Mouse (Mus musculus): ENCODE measurements around the gene Smug1. TPM values are rescaled to one million over a fixed set of nuclear protein-coding genes. Genes with fewer than 3 reads are reported as not detected.

The Smug1 gene
- polyA plus RNA-seq (2016; fragmentation: Nextera tagmentation; extraction: Ambion mirVana) = 21.7 and 21.8 TPM in 2 replicates

DNA sequence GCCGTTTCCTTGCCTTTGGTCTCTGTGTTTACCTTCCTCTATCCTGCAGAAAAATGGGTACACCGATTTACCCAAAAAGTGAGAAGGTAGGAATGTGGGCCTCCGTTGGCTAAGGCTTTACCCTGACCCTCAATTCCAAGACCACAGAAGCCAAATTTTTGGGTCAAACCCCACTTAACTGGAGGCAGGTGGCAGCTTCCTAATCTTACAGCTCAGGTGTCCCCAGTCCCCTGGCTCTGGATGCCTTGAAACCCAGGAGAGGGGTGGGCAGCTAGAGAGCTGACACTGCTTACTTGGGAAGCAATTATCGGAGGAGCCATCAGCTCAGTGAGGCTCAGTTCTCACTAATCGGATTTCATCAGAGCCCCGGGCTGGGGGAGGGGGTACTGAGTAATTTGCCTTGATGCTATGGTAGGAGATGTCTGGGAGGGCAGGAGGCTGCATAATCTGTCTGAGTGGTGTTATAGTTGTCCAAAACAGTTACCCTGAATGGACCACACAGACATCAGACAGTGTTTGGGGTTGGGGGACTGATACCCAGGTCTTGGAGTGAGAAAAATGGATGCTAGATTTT lies at the start of gene Smug1:
Smug1 (minus strand) TSS at position 51 of the 574 bp plus-strand sequence.
- Histone ChIP-seq H3K27ac (no peak within 1 kb of the TSS), H3K4me3 (no peak within 1 kb of the TSS), H3K9me3 (no peaks in the 10 kb centered on the region), H3K36me3 (replicated peaks) (no peaks in the 10 kb centered on the region), H3K4me1 (peaks cover 61% of the 10 kb centered on the region), H3K27me3 (ENCODE audit: poor library complexity, severe bottlenecking) (peaks cover 81% of the 10 kb centered on the region)
- no peak for DNase-seq (ENCODE audit: extremely low spot score, low spot score)
- 24% methylated on average over 6 of the region's 6 CpGs for WGBS

DNA sequence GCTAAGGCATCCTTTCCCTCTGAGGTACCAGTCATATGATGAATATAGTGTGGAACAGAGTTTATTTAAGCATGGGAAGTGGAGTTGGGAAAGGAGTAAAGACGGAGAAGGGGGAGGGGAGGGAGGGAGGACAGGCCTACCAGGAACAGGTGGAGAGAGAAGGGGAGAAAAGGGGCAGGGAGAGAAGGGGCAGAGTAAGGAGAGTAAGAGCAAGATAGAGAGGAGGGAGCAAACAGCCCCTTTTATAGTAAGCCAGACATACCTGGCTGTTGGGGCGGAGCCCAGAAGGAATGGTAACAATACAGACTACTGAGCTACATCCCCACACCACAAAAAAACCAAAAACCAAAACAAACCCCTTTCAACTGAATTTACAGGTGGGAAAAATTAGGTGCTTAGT lies 49.2 kb upstream of the Smug1 start:
- no peak for DNase-seq (ENCODE audit: extremely low spot score, low spot score)
- H3K27me3 ChIP-seq (ENCODE audit: poor library complexity, severe bottlenecking) = no peaks in the 10 kb centered on the region
- WGBS = 8% methylated on average over 2 of the region's 2 CpGs
- H3K9me3 ChIP-seq = no peaks in the 10 kb centered on the region
- peak overlapping the region; percentile 92 for H3K27ac ChIP-seq
- peak overlapping the region; percentile 52 for H3K4me3 ChIP-seq
- H3K36me3 ChIP-seq (replicated peaks) = peaks cover 48% of the 10 kb centered on the region
- peaks cover 51% of the 10 kb centered on the region for H3K4me1 ChIP-seq

DNA sequence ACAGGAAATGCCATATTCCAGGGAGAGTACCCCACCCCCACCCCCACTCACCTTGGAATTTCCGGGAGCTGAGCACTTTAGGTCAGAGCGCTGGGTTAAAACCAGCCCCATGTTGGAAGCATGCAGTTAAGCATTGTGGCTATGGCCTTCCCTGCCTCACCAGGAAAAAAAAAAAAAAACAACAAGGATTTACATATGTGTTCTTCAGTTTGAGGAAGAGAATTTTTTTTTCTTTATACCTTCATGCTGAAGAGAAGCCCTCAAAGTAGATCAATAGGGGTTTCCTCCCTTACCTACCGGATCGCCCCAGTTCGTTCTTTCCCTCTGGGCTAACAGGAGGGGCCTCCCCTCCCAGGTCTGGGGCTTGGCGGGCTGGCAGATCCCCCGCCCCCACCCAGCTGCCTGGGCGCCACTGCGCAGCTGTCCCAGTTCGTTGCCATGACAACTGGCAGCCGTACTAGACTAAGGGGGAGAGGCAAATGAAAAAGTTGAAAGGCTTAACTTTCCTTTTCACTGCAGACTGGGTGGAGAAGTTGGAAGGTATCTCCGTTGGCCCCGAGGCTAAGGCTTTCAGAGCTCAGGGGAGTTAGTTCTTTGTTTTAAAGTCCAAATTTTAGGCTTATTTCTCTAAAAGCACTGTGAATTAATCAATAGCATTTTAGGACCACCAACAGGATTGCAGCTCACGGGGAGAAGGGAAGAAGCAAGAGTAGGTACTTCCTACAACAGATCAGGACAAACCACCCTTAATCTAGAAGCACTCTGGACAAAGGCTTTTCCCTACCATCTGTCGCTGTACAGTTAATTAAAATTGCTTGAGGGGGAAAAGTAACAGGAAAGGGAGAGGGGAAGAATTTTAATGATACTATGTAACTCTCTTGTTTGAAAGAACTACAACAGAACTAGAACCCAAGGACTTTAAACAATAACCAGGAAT lies 48.3 kb upstream of the Smug1 start:
- WGBS = under 1% methylated on average over 15 of the region's 15 CpGs
- H3K4me1 ChIP-seq = peaks cover 51% of the 10 kb centered on the region
- no peaks in the 10 kb centered on the region for H3K27me3 ChIP-seq (ENCODE audit: poor library complexity, severe bottlenecking)
- H3K4me3 ChIP-seq = peak overlapping the region; percentile 52
- H3K36me3 ChIP-seq (replicated peaks) = peaks cover 48% of the 10 kb centered on the region
- no peaks in the 10 kb centered on the region for H3K9me3 ChIP-seq
- peak overlapping the region; percentile 92 for H3K27ac ChIP-seq
- peak; percentile 90 for DNase-seq (ENCODE audit: extremely low spot score, low spot score)

DNA sequence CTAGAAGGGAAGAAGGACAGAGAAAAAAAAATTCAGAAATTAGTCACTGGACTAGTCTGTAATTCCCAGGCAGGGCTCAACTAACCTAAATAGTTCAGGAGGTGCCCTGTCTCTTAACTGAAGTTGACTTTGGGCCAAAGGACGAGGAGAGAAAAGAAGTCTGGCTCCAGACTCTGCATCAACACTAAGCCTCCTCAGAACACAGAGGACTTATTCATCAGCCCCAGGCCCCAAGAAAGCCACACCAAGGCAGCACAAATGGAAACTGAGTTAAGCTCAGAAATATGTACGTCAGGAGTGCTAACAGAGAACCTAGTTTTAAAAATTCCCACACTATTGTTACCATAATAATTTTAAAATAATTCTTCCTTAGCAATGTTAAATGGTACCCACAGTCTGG lies 47.3 kb upstream of the Smug1 start:
- peaks cover 51% of the 10 kb centered on the region for H3K4me1 ChIP-seq
- no peaks in the 10 kb centered on the region for H3K9me3 ChIP-seq
- 20% methylated on average over 2 of the region's 2 CpGs for WGBS
- no peak for DNase-seq (ENCODE audit: extremely low spot score, low spot score)
- peaks cover 48% of the 10 kb centered on the region for H3K36me3 ChIP-seq (replicated peaks)
- H3K4me3 ChIP-seq = peak overlapping the region; percentile 52
- H3K27me3 ChIP-seq (ENCODE audit: poor library complexity, severe bottlenecking) = no peaks in the 10 kb centered on the region
- H3K27ac ChIP-seq = peak overlapping the region; percentile 92

DNA sequence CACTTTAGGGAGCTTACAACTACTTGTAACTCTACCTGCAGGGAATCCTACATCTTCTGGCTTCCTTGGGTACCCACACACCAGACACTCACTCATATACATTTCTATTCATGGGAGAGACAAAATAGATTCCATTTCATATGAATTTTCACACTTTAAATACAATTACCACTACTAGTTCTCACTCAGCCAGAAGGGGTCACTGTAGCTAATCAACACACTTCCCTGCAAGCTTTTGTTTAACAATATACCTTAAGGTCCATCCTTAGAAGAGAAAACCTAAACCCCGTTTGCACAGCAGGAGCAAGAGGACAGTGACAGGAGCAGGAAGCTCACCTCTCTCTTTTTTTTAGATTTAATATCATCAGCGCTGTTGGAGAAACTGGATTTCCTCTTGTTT lies 38.3 kb upstream of the Smug1 start:
- no peak for DNase-seq (ENCODE audit: extremely low spot score, low spot score)
- no peaks in the 10 kb centered on the region for H3K27me3 ChIP-seq (ENCODE audit: poor library complexity, severe bottlenecking)
- H3K27ac ChIP-seq = no peak overlapping the region
- peaks cover 100% of the 10 kb centered on the region for H3K36me3 ChIP-seq (replicated peaks)
- H3K4me3 ChIP-seq = no peak overlapping the region
- WGBS = 71% methylated on average over 2 of the region's 2 CpGs
- H3K9me3 ChIP-seq = no peaks in the 10 kb centered on the region
- no peaks in the 10 kb centered on the region for H3K4me1 ChIP-seq

DNA sequence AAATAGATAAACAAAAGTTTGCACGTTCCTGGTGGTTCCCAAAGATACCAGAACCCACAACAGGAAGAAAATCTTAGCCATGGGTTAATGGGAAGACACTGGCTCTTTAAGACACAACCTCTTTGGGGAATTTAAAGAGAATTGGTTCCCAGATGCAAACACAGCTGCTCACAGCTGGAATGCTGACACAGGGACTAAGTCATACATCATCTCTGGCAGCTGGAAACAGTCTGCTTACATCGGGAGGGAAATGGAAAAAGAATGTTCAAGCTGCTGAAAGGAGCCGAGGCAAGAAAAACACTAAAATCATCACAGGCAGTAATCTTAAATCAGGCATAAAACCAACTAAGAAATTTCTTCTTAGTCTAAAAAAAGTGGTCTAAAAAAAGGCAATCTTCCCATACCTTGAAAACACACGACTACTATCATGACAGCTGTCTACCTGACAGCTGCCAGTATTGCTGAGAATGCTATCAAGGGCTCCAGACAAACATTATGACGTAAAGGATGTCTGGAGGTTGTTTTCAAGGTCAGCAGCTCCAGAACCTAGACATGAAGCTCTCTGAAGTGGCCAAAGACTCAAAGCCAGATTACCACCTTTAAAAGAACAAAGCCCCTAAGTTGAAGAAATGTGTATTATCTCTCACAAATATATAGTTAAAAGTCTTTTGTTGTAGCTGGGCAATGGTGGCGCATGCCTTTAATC lies 35.3 kb upstream of the Smug1 start:
- DNase-seq (ENCODE audit: extremely low spot score, low spot score) = no peak
- Histone ChIP-seq H3K27ac (no peak overlapping the region), H3K27me3 (ENCODE audit: poor library complexity, severe bottlenecking) (no peaks in the 10 kb centered on the region), H3K9me3 (no peaks in the 10 kb centered on the region), H3K4me1 (no peaks in the 10 kb centered on the region), H3K4me3 (no peak overlapping the region), H3K36me3 (replicated peaks) (peaks cover 100% of the 10 kb centered on the region)
- WGBS = 86% methylated on average over 6 of the region's 6 CpGs

DNA sequence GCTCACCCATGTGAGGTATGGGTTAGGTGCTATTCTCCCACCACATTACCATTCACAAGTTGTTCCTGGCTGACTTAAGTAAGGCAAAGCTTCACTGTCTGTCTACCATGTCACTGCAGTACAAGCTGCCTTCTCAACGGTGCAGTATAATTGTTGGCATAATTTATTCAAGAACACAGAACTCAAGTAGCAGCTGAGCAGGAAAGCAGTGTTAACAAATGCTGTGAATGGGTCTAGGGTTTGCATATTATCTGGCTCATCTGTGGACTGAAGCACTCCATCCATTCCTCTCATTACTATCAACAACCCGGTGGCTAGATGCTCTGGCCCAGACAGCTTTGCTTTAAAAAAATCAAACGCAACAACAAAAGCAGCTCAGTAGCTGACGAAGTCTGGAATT lies 30.9 kb upstream of the Smug1 start:
- H3K27me3 ChIP-seq (ENCODE audit: poor library complexity, severe bottlenecking) = no peaks in the 10 kb centered on the region
- no peaks in the 10 kb centered on the region for H3K9me3 ChIP-seq
- no peaks in the 10 kb centered on the region for H3K4me1 ChIP-seq
- peaks cover 100% of the 10 kb centered on the region for H3K36me3 ChIP-seq (replicated peaks)
- H3K27ac ChIP-seq = no peak overlapping the region
- WGBS = 94% methylated on average over 4 of the region's 4 CpGs
- H3K4me3 ChIP-seq = no peak overlapping the region
- no peak for DNase-seq (ENCODE audit: extremely low spot score, low spot score)

DNA sequence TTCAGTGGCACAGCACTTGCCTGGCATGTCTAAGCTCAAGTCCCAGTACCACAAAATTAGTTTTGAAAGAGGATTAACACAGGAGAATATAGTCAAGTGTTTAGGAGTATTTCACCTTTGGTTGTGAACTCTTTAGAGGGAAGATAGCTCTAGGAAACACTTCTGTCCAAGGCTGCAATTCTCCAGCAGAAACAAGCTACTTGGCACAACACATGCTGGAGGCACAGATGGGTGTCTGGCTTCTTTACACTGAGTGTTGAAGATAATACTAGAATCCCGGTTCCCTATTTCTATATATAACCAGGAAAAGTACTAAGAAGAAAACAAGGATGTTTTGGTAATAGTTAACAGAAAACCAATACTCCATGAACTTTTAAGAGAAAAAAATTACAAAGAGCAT lies 29.9 kb upstream of the Smug1 start:
- H3K4me3 ChIP-seq = no peak overlapping the region
- peaks cover 100% of the 10 kb centered on the region for H3K36me3 ChIP-seq (replicated peaks)
- H3K4me1 ChIP-seq = no peaks in the 10 kb centered on the region
- 88% methylated on average over 1 of the region's 1 CpGs for WGBS
- H3K9me3 ChIP-seq = no peaks in the 10 kb centered on the region
- no peak overlapping the region for H3K27ac ChIP-seq
- H3K27me3 ChIP-seq (ENCODE audit: poor library complexity, severe bottlenecking) = no peaks in the 10 kb centered on the region
- no peak for DNase-seq (ENCODE audit: extremely low spot score, low spot score)

DNA sequence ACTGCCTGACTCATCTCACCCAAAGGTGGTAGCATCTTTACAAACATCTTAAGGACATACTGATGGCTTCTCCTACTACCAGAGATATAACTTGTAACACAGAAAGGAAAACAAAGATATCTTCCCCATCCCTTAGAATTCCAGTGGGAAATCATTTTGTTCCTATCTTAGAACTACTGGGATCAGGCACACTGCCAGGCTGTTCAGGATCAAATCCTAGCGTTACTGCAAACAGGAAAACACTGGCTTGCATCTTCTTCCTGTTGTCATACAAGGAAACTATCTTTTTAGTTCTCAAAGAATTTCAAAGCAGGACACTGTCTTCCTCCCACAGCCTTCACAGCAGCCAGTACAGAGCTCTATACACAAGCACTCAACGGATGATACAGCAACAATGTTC lies 26.7 kb upstream of the Smug1 start:
- WGBS = 90% methylated on average over 2 of the region's 2 CpGs
- Histone ChIP-seq H3K9me3 (no peaks in the 10 kb centered on the region), H3K27ac (no peak overlapping the region), H3K27me3 (ENCODE audit: poor library complexity, severe bottlenecking) (no peaks in the 10 kb centered on the region), H3K4me3 (no peak overlapping the region), H3K36me3 (replicated peaks) (peaks cover 94% of the 10 kb centered on the region), H3K4me1 (no peaks in the 10 kb centered on the region)
- no peak for DNase-seq (ENCODE audit: extremely low spot score, low spot score)

DNA sequence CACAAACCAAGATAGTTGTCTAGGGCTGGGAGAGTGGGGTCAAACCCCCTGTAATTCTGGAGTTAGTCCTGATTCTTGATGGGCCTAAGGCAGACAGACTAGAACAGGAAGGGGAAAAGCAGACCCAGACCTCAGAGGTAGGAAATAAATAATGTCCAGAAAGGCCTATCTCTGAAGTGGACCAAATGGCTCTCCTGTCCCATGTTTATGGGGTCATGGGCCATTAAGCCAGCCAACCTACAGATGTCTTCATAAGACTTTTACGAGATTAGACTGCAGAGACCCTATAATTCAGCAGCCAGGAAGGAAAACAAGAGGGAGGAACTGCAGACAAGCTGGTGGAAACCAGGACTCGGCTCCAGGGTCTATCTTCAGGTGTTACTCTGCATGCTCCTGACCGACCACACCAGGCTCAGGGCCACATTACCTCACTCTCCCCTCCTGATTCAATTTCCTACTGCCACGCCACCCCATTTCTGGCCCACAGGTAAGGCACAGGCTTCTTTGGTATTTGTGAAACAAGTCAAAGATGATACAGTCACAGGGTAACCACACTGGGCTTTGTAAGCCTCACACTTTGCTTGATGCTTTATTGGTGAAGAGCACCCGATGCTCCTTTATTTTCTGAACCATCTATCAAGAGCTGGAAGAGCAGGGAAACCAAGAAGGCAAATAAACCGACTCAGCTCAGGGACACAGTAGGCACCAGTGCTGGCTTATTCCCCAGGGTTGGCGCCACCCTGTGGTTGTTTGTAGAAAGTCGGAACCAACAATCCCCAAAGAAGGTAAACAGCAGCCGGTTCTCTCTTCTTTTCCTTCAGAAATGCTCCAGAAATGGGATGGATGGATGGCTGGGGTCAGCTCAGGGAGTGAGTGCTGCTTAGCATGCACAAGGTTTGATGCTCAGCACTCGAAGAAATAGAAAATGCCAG lies 23.9 kb upstream of the Smug1 start:
- peaks cover 66% of the 10 kb centered on the region for H3K36me3 ChIP-seq (replicated peaks)
- H3K4me1 ChIP-seq = no peaks in the 10 kb centered on the region
- H3K9me3 ChIP-seq = no peaks in the 10 kb centered on the region
- no peak overlapping the region for H3K4me3 ChIP-seq
- peak; percentile 20 for DNase-seq (ENCODE audit: extremely low spot score, low spot score)
- H3K27ac ChIP-seq = no peak overlapping the region
- no peaks in the 10 kb centered on the region for H3K27me3 ChIP-seq (ENCODE audit: poor library complexity, severe bottlenecking)
- 70% methylated on average over 10 of the region's 10 CpGs for WGBS

DNA sequence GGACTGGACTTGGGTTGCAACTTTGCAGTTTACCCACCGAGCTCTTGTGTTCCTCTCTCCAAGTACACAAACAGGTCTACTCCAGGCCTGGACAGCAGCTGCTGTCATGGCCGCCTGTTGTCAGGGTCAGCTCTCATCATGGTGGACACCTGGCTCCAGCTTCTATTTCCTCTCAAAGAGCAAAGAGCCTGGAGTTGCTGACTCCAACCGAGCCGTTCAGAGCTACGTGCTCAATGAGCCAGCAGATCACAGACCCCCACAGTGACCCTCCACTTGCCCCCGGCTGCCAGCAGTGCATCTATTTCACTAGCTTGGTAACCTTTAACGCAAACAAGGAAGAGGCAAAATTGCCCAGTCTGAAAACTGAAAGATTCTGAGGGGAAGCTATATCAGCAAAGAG lies 23.2 kb upstream of the Smug1 start:
- Histone ChIP-seq H3K27ac (no peak overlapping the region), H3K4me3 (no peak overlapping the region), H3K27me3 (ENCODE audit: poor library complexity, severe bottlenecking) (peaks cover 4% of the 10 kb centered on the region; the same call in 1 of the 2 replicates), H3K36me3 (replicated peaks) (peaks cover 59% of the 10 kb centered on the region), H3K9me3 (no peaks in the 10 kb centered on the region), H3K4me1 (no peaks in the 10 kb centered on the region)
- peak; percentile 14 for DNase-seq (ENCODE audit: extremely low spot score, low spot score)
- 90% methylated on average over 7 of the region's 7 CpGs for WGBS

DNA sequence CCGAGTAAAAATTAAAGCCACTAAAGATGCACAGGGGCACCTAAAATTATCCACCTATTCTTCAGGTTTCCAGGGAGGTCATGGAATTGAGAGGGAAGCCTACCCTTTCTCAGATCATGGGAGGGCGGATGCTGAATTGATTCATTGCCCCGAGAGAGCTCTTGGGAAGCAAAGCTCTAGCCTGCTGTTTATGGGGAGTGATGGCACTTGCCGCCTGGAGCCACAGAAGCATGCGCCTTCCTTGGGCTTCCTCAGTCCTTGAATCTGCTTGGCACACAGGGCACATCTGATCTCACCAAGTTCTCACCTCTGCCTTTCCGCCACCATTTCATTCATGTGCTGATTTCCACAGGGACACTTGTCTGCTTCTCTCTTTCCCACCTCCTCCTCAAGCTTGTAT lies 20.9 kb upstream of the Smug1 start:
- Histone ChIP-seq H3K27ac (no peak overlapping the region), H3K36me3 (replicated peaks) (peaks cover 36% of the 10 kb centered on the region), H3K27me3 (ENCODE audit: poor library complexity, severe bottlenecking) (peaks cover 27% of the 10 kb centered on the region), H3K9me3 (no peaks in the 10 kb centered on the region), H3K4me3 (no peak overlapping the region), H3K4me1 (peaks cover 13% of the 10 kb centered on the region)
- 80% methylated on average over 6 of the region's 6 CpGs for WGBS
- DNase-seq (ENCODE audit: extremely low spot score, low spot score) = no peak

Measured in forebrain, embryonic 10.5 days (tissue).